Mouse (Mus musculus): ENCODE data around the gene Klhl3. TPM values are rescaled to one million over a fixed set of nuclear protein-coding genes. Genes with fewer than 3 reads are reported as not detected.

The Klhl3 gene
- polyA plus RNA-seq, 1 experiment: 0.43 TPM

GRCm38 (mm10) chr13:58124989-58125388, 11.6 kb upstream of the Klhl3 start:
- no peaks in the 10 kb centered on the region for H3K27me3 ChIP-seq (ENCODE audit: control insufficient read depth, insufficient read depth, low read length)
- H3K4me3 ChIP-seq (ENCODE audit: low read depth, low read length): no peak overlapping the region
- peaks cover 8% of the 10 kb centered on the region; the same call in 1 of the 2 replicates for H3K4me1 ChIP-seq (ENCODE audit: control insufficient read depth, insufficient read depth, insufficient read length, low read length)
- H3K27ac ChIP-seq (ENCODE audit: insufficient read depth, low read depth, low read length): no peak overlapping the region
- no peak for TF ChIP-seq POLR2A (IDR thresholded peaks at IDR 0.05; ENCODE audit: low read depth, low read length)
- peaks cover 4% of the 10 kb centered on the region; the same call in 1 of the 2 replicates for H3K36me3 ChIP-seq (ENCODE audit: control insufficient read depth, insufficient read depth, low read length)
- 45% methylated on average over 2 of the region's 2 CpGs for WGBS

DNA sequence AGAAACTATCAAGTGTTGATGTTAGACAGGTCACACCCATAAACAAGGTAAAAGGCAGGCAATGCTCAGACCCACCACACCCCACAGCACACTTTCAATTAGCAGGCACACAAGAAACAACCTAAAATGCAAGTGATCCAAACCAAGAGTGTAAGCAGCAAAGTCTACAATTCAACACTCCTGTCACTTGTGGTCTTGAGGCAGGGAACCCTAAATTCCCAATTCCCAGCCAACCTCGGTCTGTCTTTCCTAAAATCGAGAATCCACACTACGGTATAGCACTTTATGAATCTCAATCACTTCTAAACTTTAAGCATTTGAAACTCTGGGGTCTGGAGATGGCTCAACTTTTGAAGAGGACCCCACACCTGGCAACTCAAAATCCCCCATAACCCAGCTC, 10.9 kb upstream of the Klhl3 start:
- Histone ChIP-seq H3K4me1 (ENCODE audit: control insufficient read depth, insufficient read depth, insufficient read length, low read length) (peaks cover 2% of the 10 kb centered on the region; the same call in 1 of the 2 replicates), H3K4me3 (ENCODE audit: low read depth, low read length) (no peak overlapping the region), H3K27me3 (ENCODE audit: control insufficient read depth, insufficient read depth, low read length) (no peaks in the 10 kb centered on the region), H3K27ac (ENCODE audit: insufficient read depth, low read depth, low read length) (no peak overlapping the region), H3K36me3 (ENCODE audit: control insufficient read depth, insufficient read depth, low read length) (peaks cover 4% of the 10 kb centered on the region; the same call in 1 of the 2 replicates)
- 82% methylated on average over 3 of the region's 3 CpGs for WGBS
- no peak for TF ChIP-seq CTCF (IDR thresholded peaks at IDR 0.05; ENCODE audit: extremely low read depth, insufficient read length, insufficient replicate concordance, low read depth, low read length)
- TF ChIP-seq POLR2A (IDR thresholded peaks at IDR 0.05; ENCODE audit: low read depth, low read length): no peak

GRCm38 (mm10) chr13:58123381-58123780, 10.0 kb upstream of the Klhl3 start:
- no peak overlapping the region for H3K27ac ChIP-seq (ENCODE audit: insufficient read depth, low read depth, low read length)
- H3K36me3 ChIP-seq (ENCODE audit: control insufficient read depth, insufficient read depth, low read length): peaks cover 4% of the 10 kb centered on the region; the same call in 1 of the 2 replicates
- H3K4me3 ChIP-seq (ENCODE audit: low read depth, low read length): no peak overlapping the region
- no peak for TF ChIP-seq POLR2A (IDR thresholded peaks at IDR 0.05; ENCODE audit: low read depth, low read length)
- TF ChIP-seq CTCF (IDR thresholded peaks at IDR 0.05; ENCODE audit: extremely low read depth, insufficient read length, insufficient replicate concordance, low read depth, low read length): no peak
- H3K27me3 ChIP-seq (ENCODE audit: control insufficient read depth, insufficient read depth, low read length): no peaks in the 10 kb centered on the region
- WGBS: 19% methylated on average over 8 of the region's 8 CpGs
- peaks cover 2% of the 10 kb centered on the region; the same call in 1 of the 2 replicates for H3K4me1 ChIP-seq (ENCODE audit: control insufficient read depth, insufficient read depth, insufficient read length, low read length)

DNA sequence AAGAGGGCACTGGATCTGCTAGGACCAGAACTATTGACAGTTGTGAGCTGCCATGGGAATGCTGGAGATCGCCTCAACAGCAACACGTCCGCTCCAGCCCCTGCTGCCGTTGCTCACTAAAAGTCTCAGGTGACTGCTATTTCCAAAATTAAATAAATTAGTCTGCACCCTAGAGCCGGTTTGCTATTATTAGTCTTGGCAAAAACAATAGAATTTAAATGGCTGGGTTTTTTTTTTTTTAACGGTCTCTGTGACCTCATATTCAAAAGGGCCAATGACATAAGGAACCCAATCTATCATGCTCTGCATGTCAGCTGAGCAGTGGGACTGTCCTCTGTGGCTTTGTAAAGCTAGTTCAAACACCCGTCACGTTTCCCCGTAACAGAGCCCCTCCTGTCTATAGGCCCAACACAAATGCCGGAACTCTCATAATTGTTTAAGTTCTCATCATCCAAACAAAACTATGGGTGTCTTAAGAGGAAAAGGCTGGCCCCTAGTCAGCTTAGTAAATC, 9.4 kb upstream of the Klhl3 start:
- no peaks in the 10 kb centered on the region for H3K27me3 ChIP-seq (ENCODE audit: control insufficient read depth, insufficient read depth, low read length)
- H3K4me1 ChIP-seq (ENCODE audit: control insufficient read depth, insufficient read depth, insufficient read length, low read length): peaks cover 2% of the 10 kb centered on the region; the same call in 1 of the 2 replicates
- WGBS: 65% methylated on average over 10 of the region's 10 CpGs
- no peak overlapping the region for H3K27ac ChIP-seq (ENCODE audit: insufficient read depth, low read depth, low read length)
- H3K36me3 ChIP-seq (ENCODE audit: control insufficient read depth, insufficient read depth, low read length): peaks cover 4% of the 10 kb centered on the region; the same call in 1 of the 2 replicates
- no peak overlapping the region for H3K4me3 ChIP-seq (ENCODE audit: low read depth, low read length)
- no peak for TF ChIP-seq CTCF (IDR thresholded peaks at IDR 0.05; ENCODE audit: extremely low read depth, insufficient read length, insufficient replicate concordance, low read depth, low read length)
- TF ChIP-seq POLR2A (IDR thresholded peaks at IDR 0.05; ENCODE audit: low read depth, low read length): no peak

GRCm38 (mm10) chr13:58117318-58118017, 4.1 kb upstream of the Klhl3 start:
- peaks cover 13% of the 10 kb centered on the region; the same call in 1 of the 2 replicates for H3K4me1 ChIP-seq (ENCODE audit: control insufficient read depth, insufficient read depth, insufficient read length, low read length)
- H3K27me3 ChIP-seq (ENCODE audit: control insufficient read depth, insufficient read depth, low read length): no peaks in the 10 kb centered on the region
- peak; percentile 71; the same call in 1 of the 2 replicates for TF ChIP-seq CTCF (IDR thresholded peaks at IDR 0.05; ENCODE audit: extremely low read depth, insufficient read length, insufficient replicate concordance, low read depth, low read length)
- TF ChIP-seq POLR2A (IDR thresholded peaks at IDR 0.05; ENCODE audit: low read depth, low read length): no peak
- H3K36me3 ChIP-seq (ENCODE audit: control insufficient read depth, insufficient read depth, low read length): no peaks in the 10 kb centered on the region
- H3K4me3 ChIP-seq (ENCODE audit: low read depth, low read length): no peak overlapping the region
- 57% methylated on average over 8 of the region's 8 CpGs for WGBS
- no peak overlapping the region for H3K27ac ChIP-seq (ENCODE audit: insufficient read depth, low read depth, low read length)

GRCm38 (mm10) chr13:58116801-58117200, 3.4 kb upstream of the Klhl3 start:
- 58% methylated on average over 2 of the region's 2 CpGs for WGBS
- no peak for TF ChIP-seq POLR2A (IDR thresholded peaks at IDR 0.05; ENCODE audit: low read depth, low read length)
- no peak for TF ChIP-seq CTCF (IDR thresholded peaks at IDR 0.05; ENCODE audit: extremely low read depth, insufficient read length, insufficient replicate concordance, low read depth, low read length)
- H3K27me3 ChIP-seq (ENCODE audit: control insufficient read depth, insufficient read depth, low read length): no peaks in the 10 kb centered on the region
- no peak overlapping the region for H3K4me3 ChIP-seq (ENCODE audit: low read depth, low read length)
- no peaks in the 10 kb centered on the region for H3K36me3 ChIP-seq (ENCODE audit: control insufficient read depth, insufficient read depth, low read length)
- no peak overlapping the region for H3K27ac ChIP-seq (ENCODE audit: insufficient read depth, low read depth, low read length)
- H3K4me1 ChIP-seq (ENCODE audit: control insufficient read depth, insufficient read depth, insufficient read length, low read length): peaks cover 14% of the 10 kb centered on the region; the same call in 1 of the 2 replicates

- peak overlapping the region; percentile 3; the same call in 1 of the 2 replicates for H3K4me3 ChIP-seq (ENCODE audit: low read depth, low read length)
- 6% methylated on average over 13 of the region's 13 CpGs for WGBS
- no peak for TF ChIP-seq CTCF (IDR thresholded peaks at IDR 0.05; ENCODE audit: extremely low read depth, insufficient read length, insufficient replicate concordance, low read depth, low read length)
- no peak for TF ChIP-seq POLR2A (IDR thresholded peaks at IDR 0.05; ENCODE audit: low read depth, low read length)
These were observed 1.8 kb upstream of the Klhl3 start for GRCm38 (mm10) chr13:58115227-58115626.

More at GRCm38 (mm10) chr13:58115227-58115626, 1.8 kb upstream of the Klhl3 start:
- Histone ChIP-seq H3K4me1 (ENCODE audit: control insufficient read depth, insufficient read depth, insufficient read length, low read length) (peaks cover 14% of the 10 kb centered on the region; the same call in 1 of the 2 replicates), H3K27ac (ENCODE audit: insufficient read depth, low read depth, low read length) (no peak overlapping the region), H3K36me3 (ENCODE audit: control insufficient read depth, insufficient read depth, low read length) (no peaks in the 10 kb centered on the region), H3K27me3 (ENCODE audit: control insufficient read depth, insufficient read depth, low read length) (no peaks in the 10 kb centered on the region)

Data from small intestine, adult 2 months (tissue).